Mouse (Mus musculus): ENCODE results near the gene Snrpn. TPM values are rescaled to one million over a fixed set of nuclear protein-coding genes. Genes with fewer than 3 reads are reported as not detected.

Gene Snrpn
- polyA plus RNA-seq, 1 experiment from 2014 or later: 225 TPM

DNA sequence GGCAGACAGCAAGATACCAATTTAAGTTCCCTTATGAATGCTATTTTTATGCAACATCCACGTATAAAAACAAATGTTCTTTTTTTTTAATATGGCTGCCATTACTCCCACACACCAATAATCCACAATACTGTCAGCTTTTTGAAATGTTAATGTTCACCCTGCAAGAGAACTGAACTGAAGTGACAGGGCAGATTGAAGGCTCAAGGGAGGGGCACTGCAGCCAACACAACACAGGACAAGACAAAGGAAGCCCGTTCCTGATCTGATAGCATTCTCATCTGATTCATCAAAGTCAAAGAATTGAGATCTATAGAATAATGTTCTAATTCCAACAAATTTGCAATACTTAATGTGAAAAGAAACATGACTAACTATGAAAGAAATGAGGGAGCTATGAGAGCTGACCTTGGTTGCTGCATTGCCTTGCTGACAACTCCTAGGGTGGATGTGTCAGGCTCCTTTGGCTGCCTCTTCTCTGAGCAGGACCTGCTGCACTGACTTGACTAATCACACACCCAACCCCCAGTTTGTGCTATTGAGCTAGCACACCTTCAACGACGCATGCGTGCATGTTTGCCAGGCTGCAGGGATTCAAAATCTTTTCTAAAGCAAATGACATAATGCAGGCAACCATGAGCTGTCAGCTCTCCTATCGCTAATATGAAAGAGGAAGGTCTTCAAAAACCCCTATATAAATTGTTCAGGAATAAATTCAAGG lies 92.4 kb downstream of the Snrpn start:
- H3K4me1 ChIP-seq (replicated peaks; ENCODE audit: control insufficient read depth, insufficient read depth, low read length): no peaks in the 10 kb centered on the region
- H3K36me3 ChIP-seq (ENCODE audit: control insufficient read depth, insufficient read depth, low read length): no peaks in the 10 kb centered on the region
- ATAC-seq (ENCODE audit: low FRiP score) (peak; percentile 61), DNase-seq (ENCODE audit: low spot score) (peak; percentile 2)
- no peak overlapping the region for H3K9ac ChIP-seq (ENCODE audit: low read depth, low read length)
- no peak overlapping the region for H3K4me2 ChIP-seq (replicated peaks; ENCODE audit: low read depth, low read length)
- H3K27me3 ChIP-seq (ENCODE audit: control insufficient read depth, insufficient read depth, low read length): no peaks in the 10 kb centered on the region
- 66% methylated on average over 6 of the region's 6 CpGs for WGBS
- H3K4me3 ChIP-seq (ENCODE audit: low read depth, low read length): no peak overlapping the region
- no peaks in the 10 kb centered on the region for H3K9me3 ChIP-seq (ENCODE audit: control insufficient read depth, low read length)
- H3K27ac ChIP-seq (ENCODE audit: low read depth, low read length): no peak overlapping the region

DNA sequence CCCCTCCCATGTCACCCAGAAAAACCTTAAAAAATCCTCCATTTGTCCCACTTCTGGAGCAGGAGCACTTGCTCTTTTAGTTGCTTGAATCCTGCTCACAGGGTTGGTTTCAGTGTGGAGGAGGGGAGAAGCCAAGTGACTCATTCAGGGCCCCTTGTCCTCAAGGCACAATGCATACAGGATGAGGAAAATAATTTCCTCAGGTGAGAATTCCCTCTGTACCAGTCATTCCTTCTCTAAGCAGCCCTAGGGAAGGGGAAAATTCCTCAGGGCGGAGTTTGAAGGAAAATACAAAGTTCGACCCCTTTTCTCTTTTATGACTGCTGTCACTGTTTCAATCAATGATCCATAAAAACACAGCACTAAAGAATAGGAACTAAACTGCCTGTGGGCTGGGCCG lies 126.8 kb downstream of the Snrpn start:
- H3K27ac ChIP-seq (ENCODE audit: low read depth, low read length): no peak overlapping the region
- no peaks in the 10 kb centered on the region for H3K27me3 ChIP-seq (ENCODE audit: control insufficient read depth, insufficient read depth, low read length)
- WGBS: 74% methylated on average over 3 of the region's 3 CpGs
- DNase-seq (ENCODE audit: low spot score) (no peak), ATAC-seq (ENCODE audit: low FRiP score) (no peak)
- H3K9ac ChIP-seq (ENCODE audit: low read depth, low read length): no peak overlapping the region
- H3K36me3 ChIP-seq (ENCODE audit: control insufficient read depth, insufficient read depth, low read length): no peaks in the 10 kb centered on the region
- no peaks in the 10 kb centered on the region for H3K4me1 ChIP-seq (replicated peaks; ENCODE audit: control insufficient read depth, insufficient read depth, low read length)
- H3K4me2 ChIP-seq (replicated peaks; ENCODE audit: low read depth, low read length): no peak overlapping the region
- H3K4me3 ChIP-seq (ENCODE audit: low read depth, low read length): no peak overlapping the region
- no peaks in the 10 kb centered on the region for H3K9me3 ChIP-seq (ENCODE audit: control insufficient read depth, low read length)

DNA sequence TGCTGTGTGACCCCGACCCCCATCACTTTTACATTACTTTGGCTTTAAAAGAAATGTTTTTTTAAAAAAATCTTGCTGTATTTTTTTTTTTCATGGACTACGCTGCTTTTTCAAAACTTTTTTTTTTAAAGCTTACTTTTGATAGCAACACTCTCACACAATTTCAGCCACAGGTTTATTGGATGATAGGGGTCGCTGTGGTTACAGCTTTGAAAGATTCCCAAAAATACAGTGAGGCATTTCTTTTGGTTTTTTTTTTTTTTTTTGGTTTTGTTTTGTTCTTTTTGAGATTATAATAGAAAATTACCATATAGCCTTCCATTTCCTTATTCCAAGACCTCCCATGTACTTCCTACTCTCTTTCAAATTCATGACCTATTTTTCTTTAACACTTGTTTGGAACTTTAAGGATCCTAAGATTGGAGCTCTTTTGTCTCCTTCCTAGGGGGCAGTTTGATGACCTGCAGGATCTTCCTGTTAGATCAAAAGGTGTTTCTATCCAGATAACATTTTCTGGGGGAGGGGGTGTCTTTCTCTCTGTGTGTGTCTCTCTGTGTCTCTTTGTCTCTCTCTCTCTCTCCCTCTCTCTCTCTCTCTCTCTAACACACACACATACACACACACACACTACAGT lies 132.2 kb downstream of the Snrpn start:
- no peaks in the 10 kb centered on the region for H3K4me1 ChIP-seq (replicated peaks; ENCODE audit: control insufficient read depth, insufficient read depth, low read length)
- DNase-seq (ENCODE audit: low spot score): no peak
- no peak overlapping the region for H3K9ac ChIP-seq (ENCODE audit: low read depth, low read length)
- H3K36me3 ChIP-seq (ENCODE audit: control insufficient read depth, insufficient read depth, low read length): no peaks in the 10 kb centered on the region
- ATAC-seq (ENCODE audit: low FRiP score): no peak
- no peak overlapping the region for H3K27ac ChIP-seq (ENCODE audit: low read depth, low read length)
- H3K4me3 ChIP-seq (ENCODE audit: low read depth, low read length): no peak overlapping the region
- WGBS: 38% methylated on average over 3 of the region's 3 CpGs
- H3K27me3 ChIP-seq (ENCODE audit: control insufficient read depth, insufficient read depth, low read length): no peaks in the 10 kb centered on the region
- H3K4me2 ChIP-seq (replicated peaks; ENCODE audit: low read depth, low read length): no peak overlapping the region
- H3K9me3 ChIP-seq (ENCODE audit: control insufficient read depth, low read length): no peaks in the 10 kb centered on the region; the same call in 1 of the 2 replicates

DNA sequence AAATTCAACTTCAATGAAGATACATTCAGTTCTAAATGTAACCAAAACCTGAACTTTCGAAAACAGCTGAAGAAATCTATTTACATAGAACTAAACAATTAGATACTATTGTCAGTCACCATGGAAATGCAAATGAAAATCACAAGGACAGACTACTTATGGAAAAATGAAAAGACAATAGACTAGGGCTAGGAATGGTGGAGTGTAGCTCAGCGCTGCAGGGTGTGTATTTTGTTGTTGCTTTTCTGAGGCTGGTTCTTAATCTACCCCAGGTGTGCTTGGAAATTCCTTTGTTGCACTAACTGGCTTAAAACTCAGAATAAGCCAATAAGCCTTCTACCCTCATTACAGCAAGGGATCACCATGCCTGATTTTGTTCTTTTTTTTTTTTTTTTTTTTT lies 133.8 kb downstream of the Snrpn start:
- H3K27ac ChIP-seq (ENCODE audit: low read depth, low read length): no peak overlapping the region
- WGBS: 41% methylated on average over 2 of the region's 2 CpGs
- no peak overlapping the region for H3K4me2 ChIP-seq (replicated peaks; ENCODE audit: low read depth, low read length)
- no peak for ATAC-seq (ENCODE audit: low FRiP score)
- no peaks in the 10 kb centered on the region for H3K4me1 ChIP-seq (replicated peaks; ENCODE audit: control insufficient read depth, insufficient read depth, low read length)
- no peak overlapping the region for H3K9ac ChIP-seq (ENCODE audit: low read depth, low read length)
- no peaks in the 10 kb centered on the region for H3K36me3 ChIP-seq (ENCODE audit: control insufficient read depth, insufficient read depth, low read length)
- no peaks in the 10 kb centered on the region; the same call in 1 of the 2 replicates for H3K9me3 ChIP-seq (ENCODE audit: control insufficient read depth, low read length)
- no peak for DNase-seq (ENCODE audit: low spot score)
- no peak overlapping the region for H3K4me3 ChIP-seq (ENCODE audit: low read depth, low read length)
- H3K27me3 ChIP-seq (ENCODE audit: control insufficient read depth, insufficient read depth, low read length): no peaks in the 10 kb centered on the region

DNA sequence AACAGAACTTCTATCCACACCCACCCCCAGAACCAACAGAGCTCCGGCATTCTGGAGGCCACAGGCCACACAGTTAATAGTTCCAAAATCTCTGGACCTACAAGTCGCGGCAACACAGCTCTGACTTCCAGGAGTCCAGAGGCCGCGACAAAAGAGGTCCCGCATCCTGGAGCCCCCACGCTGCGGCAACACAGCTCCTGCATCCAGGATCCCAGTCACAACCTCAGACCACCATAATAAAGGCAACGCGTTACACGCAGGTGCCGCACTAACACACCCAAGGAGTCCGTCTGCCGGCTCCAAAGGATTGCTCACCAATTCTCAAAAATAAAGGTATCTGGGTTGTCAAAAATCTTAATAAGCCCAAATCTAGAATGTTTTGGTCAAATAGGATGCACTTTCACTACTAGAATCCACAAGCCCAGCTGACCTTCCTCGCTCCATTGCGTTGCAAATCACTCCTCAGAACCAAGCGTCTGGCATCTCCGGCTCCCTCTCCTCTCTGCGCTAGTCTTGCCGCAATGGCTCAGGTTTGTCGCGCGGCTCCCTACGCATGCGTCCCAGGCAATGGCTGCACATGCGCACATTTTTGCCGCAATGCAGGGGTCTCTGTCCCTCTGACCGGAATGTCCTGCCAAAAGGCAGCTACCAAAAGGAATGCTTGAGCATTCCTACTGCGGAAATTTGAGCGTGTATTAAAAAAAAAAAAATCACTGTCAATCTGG lies 135.3 kb downstream of the Snrpn start, which contains the start of the genes Snurf and Gm38393:
TSS of gene Snurf (minus strand) at position 444 of the 725 bp plus-strand sequence.
TSS of gene Gm38393 (minus strand) at position 459 of the 725 bp plus-strand sequence.
- Histone ChIP-seq H3K4me3 (ENCODE audit: low read depth, low read length) (peak within 1 kb of the TSS; percentile 54), H3K36me3 (ENCODE audit: control insufficient read depth, insufficient read depth, low read length) (no peaks in the 10 kb centered on the region), H3K9me3 (ENCODE audit: control insufficient read depth, low read length) (no peaks in the 10 kb centered on the region; the same call in 1 of the 2 replicates), H3K4me2 (replicated peaks; ENCODE audit: low read depth, low read length) (peak within 1 kb of the TSS; percentile 42), H3K4me1 (replicated peaks; ENCODE audit: control insufficient read depth, insufficient read depth, low read length) (no peaks in the 10 kb centered on the region), H3K9ac (ENCODE audit: low read depth, low read length) (peak within 1 kb of the TSS; percentile 66), H3K27ac (ENCODE audit: low read depth, low read length) (peak within 1 kb of the TSS; percentile 77), H3K27me3 (ENCODE audit: control insufficient read depth, insufficient read depth, low read length) (no peaks in the 10 kb centered on the region)
- DNase-seq (ENCODE audit: low spot score): peak; percentile 70
- WGBS: 48% methylated on average over 30 of the region's 30 CpGs
- peak; percentile 68 for ATAC-seq (ENCODE audit: low FRiP score)

DNA sequence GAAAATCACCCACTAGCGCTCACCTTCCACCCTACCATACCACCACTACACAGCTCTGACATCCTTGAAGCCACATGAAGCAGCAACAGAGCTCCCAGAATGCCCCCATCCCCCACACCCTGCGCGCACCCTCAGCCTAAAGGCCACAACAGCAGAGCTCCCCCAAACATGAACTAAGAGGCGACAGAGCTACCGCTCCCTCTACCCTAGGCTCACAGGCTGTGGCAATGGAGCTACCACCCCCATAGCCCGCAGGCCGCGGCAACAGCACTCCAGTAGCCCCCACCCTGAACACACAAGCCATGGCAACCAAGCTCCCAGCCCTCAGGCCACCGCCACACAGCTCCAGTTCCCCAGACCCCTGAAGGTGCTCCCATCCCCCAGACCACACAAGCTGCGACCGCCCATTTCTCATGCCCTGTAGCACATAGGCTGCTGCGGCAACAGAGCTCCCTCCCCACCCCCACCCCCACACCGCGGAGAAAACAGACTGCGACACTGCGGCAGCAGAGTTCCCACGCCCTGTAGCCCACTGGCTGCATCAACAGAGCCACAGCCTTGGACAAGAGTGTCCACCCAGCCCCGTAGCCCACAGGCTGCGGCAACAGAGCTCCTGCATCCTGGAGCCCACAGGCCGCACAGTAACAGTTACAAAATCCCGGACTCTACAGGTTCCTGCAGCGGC lies 136.0 kb downstream of the Snrpn start:
- H3K27me3 ChIP-seq (ENCODE audit: control insufficient read depth, insufficient read depth, low read length): no peaks in the 10 kb centered on the region
- peak; percentile 77 for DNase-seq (ENCODE audit: low spot score)
- peak overlapping the region; percentile 77 for H3K27ac ChIP-seq (ENCODE audit: low read depth, low read length)
- H3K9me3 ChIP-seq (ENCODE audit: control insufficient read depth, low read length): no peaks in the 10 kb centered on the region; the same call in 1 of the 2 replicates
- no peaks in the 10 kb centered on the region for H3K4me1 ChIP-seq (replicated peaks; ENCODE audit: control insufficient read depth, insufficient read depth, low read length)
- H3K36me3 ChIP-seq (ENCODE audit: control insufficient read depth, insufficient read depth, low read length): no peaks in the 10 kb centered on the region
- H3K4me3 ChIP-seq (ENCODE audit: low read depth, low read length): peak overlapping the region; percentile 54
- peak overlapping the region; percentile 42 for H3K4me2 ChIP-seq (replicated peaks; ENCODE audit: low read depth, low read length)
- 50% methylated on average over 22 of the region's 22 CpGs for WGBS
- H3K9ac ChIP-seq (ENCODE audit: low read depth, low read length): peak overlapping the region; percentile 66
- ATAC-seq (ENCODE audit: low FRiP score): peak; percentile 91

DNA sequence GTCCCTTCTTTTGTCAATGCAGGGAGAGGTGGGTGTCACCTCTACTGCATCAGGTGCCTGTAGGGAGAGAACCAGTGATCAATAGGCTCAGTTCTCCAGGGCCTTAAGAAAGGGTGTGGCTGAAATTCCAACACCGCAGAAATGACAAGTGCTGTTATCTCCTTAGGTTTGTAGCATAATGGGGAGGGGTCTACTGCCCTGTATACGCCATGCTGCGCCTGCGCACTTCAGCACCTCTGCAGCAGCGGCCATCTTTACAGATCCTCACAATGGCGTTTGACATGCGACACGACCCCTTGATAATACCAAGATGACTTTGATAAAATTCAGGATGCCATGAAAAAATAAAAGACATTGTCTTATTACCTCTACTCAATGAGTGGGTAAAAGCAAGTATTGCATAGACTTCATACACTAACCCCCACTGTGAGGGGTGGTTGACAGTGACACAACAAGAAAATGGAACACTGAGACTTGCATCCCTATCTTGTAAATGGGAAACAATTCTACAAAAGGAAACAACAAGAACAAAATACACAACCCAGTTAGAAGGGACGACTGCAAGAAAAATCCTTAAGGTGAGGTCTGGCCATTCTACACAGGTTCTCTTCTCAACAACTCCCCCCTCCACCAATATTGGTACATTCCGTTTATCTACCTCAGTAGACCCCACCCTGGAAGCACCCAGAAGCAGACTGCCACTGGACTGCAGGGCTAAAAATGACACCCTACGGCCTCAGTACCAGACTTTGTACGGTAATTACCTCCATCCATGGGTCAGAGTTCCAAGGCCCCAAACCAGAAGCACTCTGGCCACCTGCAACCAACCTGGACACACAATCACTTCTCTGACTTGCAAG lies 136.8 kb downstream of the Snrpn start:
- Histone ChIP-seq H3K36me3 (ENCODE audit: control insufficient read depth, insufficient read depth, low read length) (no peaks in the 10 kb centered on the region), H3K27me3 (ENCODE audit: control insufficient read depth, insufficient read depth, low read length) (no peaks in the 10 kb centered on the region), H3K4me1 (replicated peaks; ENCODE audit: control insufficient read depth, insufficient read depth, low read length) (no peaks in the 10 kb centered on the region), H3K4me2 (replicated peaks; ENCODE audit: low read depth, low read length) (peak overlapping the region; percentile 42), H3K9ac (ENCODE audit: low read depth, low read length) (peak overlapping the region; percentile 66), H3K4me3 (ENCODE audit: low read depth, low read length) (peak overlapping the region; percentile 54), H3K9me3 (ENCODE audit: control insufficient read depth, low read length) (no peaks in the 10 kb centered on the region; the same call in 1 of the 2 replicates), H3K27ac (ENCODE audit: low read depth, low read length) (peak overlapping the region; percentile 77)
- WGBS: 43% methylated on average over 12 of the region's 12 CpGs
- DNase-seq (ENCODE audit: low spot score) (peak; percentile 66), ATAC-seq (ENCODE audit: low FRiP score) (peak; percentile 71)

DNA sequence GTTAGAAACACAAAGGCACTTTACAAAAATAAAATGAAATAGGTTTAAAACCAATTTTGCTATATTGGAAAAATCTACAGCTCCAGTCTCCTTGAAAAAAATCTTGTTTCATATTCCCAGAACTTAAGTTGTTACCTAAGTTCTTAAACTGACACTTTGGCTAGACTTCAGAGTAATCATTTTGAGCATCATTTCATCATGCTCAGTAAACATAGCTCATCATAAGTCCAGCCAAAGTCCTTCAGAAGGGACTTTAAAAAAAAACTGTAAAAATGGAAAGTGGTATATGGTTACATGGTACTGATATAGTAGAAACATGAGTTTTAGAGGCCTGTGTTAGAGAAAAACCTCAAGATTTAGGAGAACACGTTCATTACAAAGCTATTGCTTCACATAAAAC lies 161.4 kb downstream of the Snrpn start:
- Histone ChIP-seq H3K27ac (ENCODE audit: low read depth, low read length) (no peak overlapping the region), H3K9me3 (ENCODE audit: control insufficient read depth, low read length) (no peaks in the 10 kb centered on the region), H3K36me3 (ENCODE audit: control insufficient read depth, insufficient read depth, low read length) (no peaks in the 10 kb centered on the region), H3K27me3 (ENCODE audit: control insufficient read depth, insufficient read depth, low read length) (no peaks in the 10 kb centered on the region), H3K4me2 (replicated peaks; ENCODE audit: low read depth, low read length) (no peak overlapping the region), H3K4me1 (replicated peaks; ENCODE audit: control insufficient read depth, insufficient read depth, low read length) (no peaks in the 10 kb centered on the region), H3K9ac (ENCODE audit: low read depth, low read length) (no peak overlapping the region), H3K4me3 (ENCODE audit: low read depth, low read length) (no peak overlapping the region)
- DNase-seq (ENCODE audit: low spot score): no peak
- ATAC-seq (ENCODE audit: low FRiP score): no peak
- 80% methylated on average over 1 of the region's 1 CpGs for WGBS

All from hindbrain, embryonic 11.5 days (tissue).